Mouse (Mus musculus) MEL (cell line): ENCODE measurements around the gene Herc2. TPM values are rescaled to one million over a fixed set of nuclear protein-coding genes. Genes with fewer than 3 reads are reported as not detected.

Source experiments
- DNase-seq: peaks from one replicate; pipeline ENCODE4 v3.0.0; 2011; ENCODE audit warnings: low read depth, low spot score
- H3K27ac ChIP-seq: 2 replicates; pipeline ENCODE4 v1.5.1; 2012; ENCODE audit warnings: low read depth, mild to moderate bottlenecking, control low read depth, low read length, moderate library complexity; ENCODE audit not compliant: control insufficient read depth
- H3K27me3 ChIP-seq, 2 experiments: fragments of 150-350 bp in 1 of 2; sonication (generic) in 1 of 2; 2 replicates each; pipeline ENCODE4 v1.6.1; 2012; ENCODE audit warnings: low read length in 2 of 2, mild to moderate bottlenecking in 2 of 2, improper control_type of control experiment in 1 of 2, moderate library complexity in 1 of 2; ENCODE audit not compliant: insufficient read depth in 2 of 2, control insufficient read depth in 1 of 2
- H3K36me3 ChIP-seq, 2 experiments: 2 replicates each; pipeline ENCODE4 v1.6.1; 2012 to 2014; ENCODE audit warnings: low read length in 2 of 2, improper control_type of control experiment in 1 of 2, inconsistent platforms in 1 of 2, mild to moderate bottlenecking in 1 of 2; ENCODE audit not compliant: insufficient read depth in 2 of 2, control insufficient read depth in 1 of 2
- H3K4me1 ChIP-seq, 2 experiments: fragments of 150-350 bp in 1 of 2; sonication (generic) in 1 of 2; 2 replicates each; pipeline ENCODE4 v1.6.1; 2012; ENCODE audit warnings: low read length in 2 of 2, improper control_type of control experiment in 1 of 2, mild to moderate bottlenecking in 1 of 2; ENCODE audit not compliant: insufficient read depth in 2 of 2, control insufficient read depth in 1 of 2
- H3K4me3 ChIP-seq, 2 experiments: fragments of 150-350 bp in 1 of 2; sonication (generic) in 1 of 2; 2 replicates each; pipeline ENCODE4 v1.5.1; 2012; ENCODE audit warnings: low read depth in 2 of 2, low read length in 2 of 2, mild to moderate bottlenecking in 2 of 2, moderate library complexity in 2 of 2, control low read depth in 1 of 2, improper control_type of control experiment in 1 of 2; ENCODE audit not compliant: control insufficient read depth in 1 of 2, insufficient read depth in 1 of 2
- H3K79me2 ChIP-seq: 2 replicates; pipeline ENCODE4 v1.6.1; 2012; ENCODE audit warnings: mild to moderate bottlenecking, low read length, moderate library complexity; ENCODE audit not compliant: control insufficient read depth, poor library complexity, insufficient read depth
- H3K9ac ChIP-seq: 2 replicates; pipeline ENCODE4 v1.6.1; 2012; ENCODE audit warnings: low read depth, mild to moderate bottlenecking, control low read depth, low read length, moderate library complexity; ENCODE audit not compliant: control insufficient read depth, poor library complexity, severe bottlenecking
- H3K9me3 ChIP-seq: fragments of 150-350 bp; sonication (generic); replicated peaks from 2 replicates; pipeline ENCODE4 v1.6.1; 2012; ENCODE audit warnings: mild to moderate bottlenecking, low read length, improper control_type of control experiment, moderate library complexity; ENCODE audit not compliant: insufficient read depth
- CTCF ChIP-seq, 3 experiments: IDR thresholded peaks in 2 of 3; conservative IDR thresholded peaks in 1 of 3; 2 replicates each; pipeline ENCODE4 v1.5.1; 2011 to 2012; ENCODE audit warnings: low read length in 3 of 3, low read depth in 2 of 3, mild to moderate bottlenecking in 2 of 3, improper control_type of control experiment in 1 of 3, inconsistent platforms in 1 of 3, mixed read lengths in 1 of 3, moderate library complexity in 1 of 3; ENCODE audit not compliant: control insufficient read depth in 1 of 3, insufficient read depth in 1 of 3, poor library complexity in 1 of 3, severe bottlenecking in 1 of 3
- E2F4 ChIP-seq: IDR thresholded peaks from 2 replicates; pipeline ENCODE4 v1.6.1; 2011; ENCODE audit warnings: low read depth, low read length, improper control_type of control experiment, borderline replicate concordance
- ELF1 ChIP-seq: IDR thresholded peaks from 2 replicates; pipeline ENCODE4 v1.6.1; 2014; ENCODE audit warnings: low read depth, mild to moderate bottlenecking, inconsistent platforms, low read length, improper control_type of control experiment, moderate library complexity
- HCFC1 ChIP-seq: IDR thresholded peaks from 2 replicates; pipeline ENCODE4 v1.6.1; 2012; ENCODE audit warnings: low read depth, mild to moderate bottlenecking, inconsistent platforms, low read length, improper control_type of control experiment, moderate library complexity
- JUND ChIP-seq: IDR thresholded peaks from 2 replicates; pipeline ENCODE4 v1.6.1; 2011; ENCODE audit warnings: low read depth, mild to moderate bottlenecking, improper control_type of control experiment, low read length
- KAT2A ChIP-seq: conservative IDR thresholded peaks from 2 replicates; pipeline ENCODE4 v1.6.1; 2012; ENCODE audit warnings: low read depth, low read length, improper control_type of control experiment, inconsistent platforms
- MAFK ChIP-seq: IDR thresholded peaks from 2 replicates; pipeline ENCODE4 v1.6.1; 2011; ENCODE audit warnings: low read depth, mild to moderate bottlenecking, low read length, improper control_type of control experiment, borderline replicate concordance
- MAX ChIP-seq: IDR thresholded peaks from 2 replicates; pipeline ENCODE4 v1.6.1; 2011; ENCODE audit warnings: low read length, improper control_type of control experiment
- MEF2A ChIP-seq: IDR thresholded peaks from 2 replicates; pipeline ENCODE4 v1.6.1; 2014; ENCODE audit warnings: low read depth, mild to moderate bottlenecking, inconsistent platforms, low read length, improper control_type of control experiment; ENCODE audit not compliant: poor library complexity, insufficient replicate concordance, severe bottlenecking; ENCODE audit errors: extremely low read depth
- NELFE ChIP-seq: IDR thresholded peaks from 2 replicates; pipeline ENCODE4 v1.6.1; 2011; ENCODE audit warnings: low read depth, low read length, improper control_type of control experiment
- NRF1 ChIP-seq: IDR thresholded peaks from 2 replicates; pipeline ENCODE4 v1.6.1; 2014; ENCODE audit warnings: low read depth, mild to moderate bottlenecking, inconsistent platforms, low read length, improper control_type of control experiment, moderate library complexity; ENCODE audit not compliant: poor library complexity, insufficient read depth, severe bottlenecking
- POLR2AphosphoS5 ChIP-seq: IDR thresholded peaks from 2 replicates; pipeline ENCODE4 v1.6.1; 2012; ENCODE audit warnings: low read depth, borderline replicate concordance, mild to moderate bottlenecking, inconsistent platforms, low read length, moderate library complexity, mixed read lengths
- SIN3A ChIP-seq: IDR thresholded peaks from 2 replicates; pipeline ENCODE4 v1.6.1; 2012; ENCODE audit warnings: low read length, improper control_type of control experiment, inconsistent platforms
- TAL1 ChIP-seq: IDR thresholded peaks from 2 replicates; pipeline ENCODE4 v1.6.1; 2012; ENCODE audit warnings: mild to moderate bottlenecking, inconsistent platforms, low read length, moderate library complexity, mixed read lengths
- TCF12 ChIP-seq: IDR thresholded peaks from 2 replicates; pipeline ENCODE4 v1.6.1; 2014; ENCODE audit warnings: low read depth, mild to moderate bottlenecking, inconsistent platforms, low read length, improper control_type of control experiment, moderate library complexity
- UBTF ChIP-seq: IDR thresholded peaks from 2 replicates; pipeline ENCODE4 v1.6.1; 2012; ENCODE audit warnings: low read depth, mild to moderate bottlenecking, inconsistent platforms, low read length, improper control_type of control experiment, moderate library complexity, borderline replicate concordance; ENCODE audit not compliant: insufficient read depth
- ZC3H11A ChIP-seq: IDR thresholded peaks from 2 replicates; pipeline ENCODE4 v1.6.1; 2012; ENCODE audit warnings: low read depth, mild to moderate bottlenecking, inconsistent platforms, low read length, improper control_type of control experiment
- ZMIZ1 ChIP-seq: IDR thresholded peaks from 2 replicates; pipeline ENCODE4 v1.6.1; 2012; ENCODE audit warnings: low read depth, mild to moderate bottlenecking, inconsistent platforms, low read length, improper control_type of control experiment, moderate library complexity
- polyA plus RNA-seq, 2 experiments: library from polyadenylated mRNA; stranded (reverse) in 1 of 2; unstranded in 1 of 2; fragments of >175 nt in 1 of 2; fragments of >200 nt in 1 of 2; gene quantifications; 2 replicates each; pipeline versions ENCODE4 v1.2.1 to v1.2.4; 2012; ENCODE audit warnings: low replicate concordance in 2 of 2, low read depth in 1 of 2; ENCODE audit not compliant: insufficient read length in 2 of 2, insufficient read depth in 1 of 2, missing spikeins in 1 of 2
- total RNA-seq: library from RNA; depleted of rRNA; stranded (reverse); fragments of 300-350 nt; gene quantifications from 2 replicates; pipeline ENCODE4 v1.2.3, GENCODE M21; 2012

Herc2 gene
- total and polyA plus RNA-seq, 3 experiments, result 20.7 to 389 (median 32.0) TPM

GRCm38 (mm10) chr7:56083034-56083433 is 33.0 kb downstream of the Herc2 start:
- Histone ChIP-seq H3K36me3 (peaks cover 0 to 8% of the 10 kb centered on the region in 2 experiments; a peak in 2 of 4 replicates), H3K27me3 (no peaks in the 10 kb centered on the region), H3K4me3 (no peak overlapping the region), H3K9me3 (no peaks in the 10 kb centered on the region), H3K79me2 (no peaks in the 10 kb centered on the region), H3K27ac (no peak overlapping the region)
- no peak for TF ChIP-seq TCF12
- no peak for TF ChIP-seq MAFK
- no peak for TF ChIP-seq SIN3A
- TF ChIP-seq ZC3H11A, result no peak
- TF ChIP-seq ELF1, result no peak
- no peak for TF ChIP-seq MEF2A
- no peak for TF ChIP-seq POLR2AphosphoS5
- no peak for TF ChIP-seq NRF1
- TF ChIP-seq, all 39 proteins: peak for 0
- DNase-seq, result no peak
- no peak overlapping the region for H3K9ac ChIP-seq
- no peaks in the 10 kb centered on the region for H3K4me1 ChIP-seq

DNA sequence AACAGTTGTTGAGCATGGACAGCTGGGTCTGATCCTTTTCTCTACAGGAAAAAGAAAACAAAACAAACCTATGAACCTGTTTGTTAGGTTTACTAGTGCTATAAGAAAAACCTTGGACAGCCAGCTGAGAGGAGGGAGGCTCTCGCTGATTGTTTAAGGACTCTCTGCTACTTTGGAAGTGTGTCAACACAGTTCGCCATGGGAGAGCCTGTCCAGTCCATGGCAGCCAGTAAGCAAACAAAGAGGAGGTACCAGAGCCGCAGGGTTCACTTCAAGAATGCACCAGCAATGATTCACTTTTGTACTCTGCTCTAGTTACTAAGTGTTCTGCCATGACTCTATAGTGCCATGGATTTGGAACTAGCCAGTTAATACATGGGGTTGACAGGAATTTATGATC is 39.1 kb downstream of the Herc2 start:
- DNase-seq, result no peak
- no peaks in the 10 kb centered on the region for H3K79me2 ChIP-seq
- no peaks in the 10 kb centered on the region for H3K9me3 ChIP-seq
- H3K27me3 ChIP-seq, result no peaks in the 10 kb centered on the region
- H3K4me3 ChIP-seq, result no peak overlapping the region
- H3K27ac ChIP-seq, result no peak overlapping the region
- no peak overlapping the region for H3K9ac ChIP-seq
- H3K36me3 ChIP-seq, result peaks cover 0 to 21% of the 10 kb centered on the region in 2 experiments; a peak in 2 of 4 replicates
- TF ChIP-seq NELFE (no peak), JUND (no peak), E2F4 (no peak), ZMIZ1 (no peak), NRF1 (no peak), MAX (no peak), UBTF (no peak), CTCF (IDR thresholded peaks at IDR 0.05 in 2 of 3, conservative IDR thresholded peaks at IDR 0.05 in 1 of 3; ENCODE audit: control insufficient read depth in 1 of 3, insufficient read depth in 1 of 3, low read depth in 2 of 3, low read length in 3 of 3, poor library complexity in 1 of 3, severe bottlenecking in 1 of 3) (no peak), SIN3A (no peak), HCFC1 (no peak), TCF12 (no peak), MEF2A (no peak), KAT2A (no peak), TAL1 (no peak)
- no peaks in the 10 kb centered on the region for H3K4me1 ChIP-seq
